Mouse (Mus musculus) MEL-GATA-1-ER (cell line): ENCODE data around the gene Arid3b.

ENCODE experiments used
- DNase-seq: peaks from one replicate; pipeline ENCODE4 v3.0.0-alpha.2; 2012; ENCODE audit warnings: low read depth; ENCODE audit errors: extremely low read depth

The Arid3b gene

DNA sequence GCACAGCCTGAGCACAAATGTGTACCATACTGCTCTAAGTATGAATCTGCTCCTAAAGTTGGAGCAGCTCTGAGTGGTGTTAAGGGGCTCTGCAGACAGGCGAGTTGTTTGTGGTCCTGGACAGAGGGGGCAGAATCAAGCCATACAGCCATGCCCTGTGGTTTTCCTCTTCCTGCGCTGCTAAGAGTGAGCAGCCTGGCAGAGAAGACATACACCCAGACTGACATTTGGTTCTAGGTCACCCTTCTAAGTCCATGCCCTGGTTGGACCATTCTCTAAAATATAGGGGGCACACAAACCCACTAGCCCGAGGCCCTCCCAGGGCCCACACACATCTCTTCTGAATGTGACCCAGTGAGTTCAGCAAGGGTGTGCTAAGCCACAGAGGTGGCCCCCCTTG is 46.9 kb downstream of the Arid3b start:
- DNase-seq = no peak

DNA sequence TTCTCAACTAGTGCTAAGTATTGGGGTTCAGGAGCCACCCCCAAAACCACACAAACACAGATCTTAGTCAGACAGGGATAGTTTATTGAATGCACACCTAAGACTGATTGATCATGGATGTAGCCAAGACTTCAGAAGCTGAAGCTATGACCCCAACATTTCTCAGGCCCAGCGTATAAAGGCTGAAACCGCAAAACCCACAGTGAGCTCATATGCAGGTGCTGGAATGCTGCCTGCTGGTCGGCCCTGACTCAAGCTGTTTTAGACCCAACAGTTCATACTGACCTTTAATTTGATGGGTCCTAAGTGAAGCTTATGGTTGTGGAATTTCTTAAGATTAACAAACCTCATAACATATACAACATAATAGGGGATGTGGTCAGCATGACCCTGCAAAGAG is 53.9 kb downstream of the Arid3b start:
- DNase-seq = no peak

DNA sequence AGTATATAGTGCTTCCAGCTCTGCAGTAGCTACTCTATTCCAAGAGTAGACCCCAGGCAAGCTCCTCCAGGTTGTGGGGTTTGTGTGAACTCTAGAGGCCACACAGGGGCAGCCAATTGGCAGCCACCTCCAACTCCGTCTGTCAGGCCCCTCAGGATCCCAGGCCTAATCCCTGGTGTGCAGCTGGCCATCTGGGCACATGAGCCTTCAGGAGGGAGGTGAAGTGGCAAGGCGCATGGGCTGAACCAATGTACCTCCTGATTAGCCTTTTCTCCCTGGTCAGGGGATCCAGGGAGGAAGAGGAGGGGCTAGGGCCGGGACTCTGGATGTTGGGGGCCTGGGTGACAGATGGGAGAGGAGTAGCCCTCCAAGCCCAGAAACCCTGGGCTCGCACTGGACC is 60.9 kb downstream of the Arid3b start:
- DNase-seq = no peak

DNA sequence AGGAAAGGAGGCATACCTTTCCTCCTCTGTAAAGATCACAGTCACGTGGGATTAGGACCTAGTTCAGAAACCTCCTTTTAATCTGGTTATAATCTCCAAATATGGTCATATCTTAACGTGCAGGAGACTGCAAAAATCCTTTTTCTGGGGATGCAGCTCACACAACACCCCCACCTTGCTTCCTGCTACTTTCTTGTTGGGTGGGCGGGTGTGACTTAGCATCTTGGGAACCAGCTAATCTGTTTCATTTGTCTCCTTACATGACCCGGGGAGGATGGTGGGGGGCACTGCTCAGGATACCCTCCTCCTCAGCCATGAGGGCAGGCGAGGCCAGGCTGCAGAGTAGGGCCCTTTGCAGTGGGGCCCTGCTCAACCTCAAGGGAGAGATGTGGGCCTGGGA is 61.6 kb downstream of the Arid3b start:
- DNase-seq = no peak

DNA sequence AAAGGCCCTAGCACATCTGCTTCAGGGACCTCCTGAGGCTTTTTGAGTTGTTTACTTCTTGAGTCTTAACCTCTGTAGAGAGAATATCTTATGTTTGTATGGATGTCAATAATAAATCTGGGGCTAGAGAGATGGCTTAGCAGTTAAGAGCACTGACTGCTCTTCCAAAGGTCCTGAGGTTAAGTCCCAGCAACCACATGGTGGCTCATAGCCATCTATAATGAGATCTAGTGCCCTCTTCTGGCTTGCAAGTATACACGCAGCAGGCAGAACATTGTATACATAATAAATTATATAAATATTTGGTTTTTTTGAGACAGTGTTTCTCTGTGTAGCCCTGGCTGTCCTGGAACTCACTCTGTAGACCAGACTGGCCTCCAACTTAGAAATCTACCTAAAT is 62.4 kb downstream of the Arid3b start:
- no peak for DNase-seq

DNA sequence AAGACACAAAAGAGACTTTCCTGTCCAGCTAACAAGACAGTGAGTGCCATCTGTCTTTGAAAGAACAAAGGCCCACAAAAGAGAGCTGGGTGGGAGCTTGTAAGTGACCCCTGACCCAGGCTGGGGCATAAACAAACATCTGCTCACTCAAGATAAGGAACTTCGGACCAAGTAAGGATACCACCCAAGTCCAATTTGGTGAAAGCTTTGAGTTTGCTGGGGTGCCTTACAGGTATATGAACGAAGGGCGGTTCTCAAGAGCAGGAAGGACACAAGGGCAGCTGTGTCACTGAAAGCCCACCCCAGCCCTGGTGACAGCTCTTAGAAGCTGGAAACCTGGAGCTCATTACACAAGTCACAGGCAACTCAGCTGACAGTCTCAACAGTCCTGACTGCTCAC is 62.8 kb downstream of the Arid3b start:
- DNase-seq = no peak

DNA sequence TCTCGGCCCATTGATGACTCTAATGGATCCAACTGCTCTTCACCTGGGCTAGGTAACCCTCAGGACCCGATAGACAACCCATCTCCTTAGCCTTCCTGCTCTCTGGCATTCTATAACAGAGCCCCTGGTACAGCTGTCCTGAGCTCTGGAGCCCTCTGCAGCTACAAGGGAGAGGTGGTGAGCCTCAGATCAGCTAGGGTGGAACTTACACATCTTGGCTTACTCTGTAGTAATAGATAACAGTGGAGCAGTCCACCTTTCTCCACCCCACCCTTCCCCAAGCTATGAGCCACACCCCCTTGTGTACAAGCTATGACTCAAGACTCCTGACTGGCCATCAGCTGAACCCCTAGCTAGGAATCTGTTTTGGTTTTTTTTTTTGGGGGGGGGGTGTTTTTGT is 65.8 kb downstream of the Arid3b start:
- DNase-seq = no peak

DNA sequence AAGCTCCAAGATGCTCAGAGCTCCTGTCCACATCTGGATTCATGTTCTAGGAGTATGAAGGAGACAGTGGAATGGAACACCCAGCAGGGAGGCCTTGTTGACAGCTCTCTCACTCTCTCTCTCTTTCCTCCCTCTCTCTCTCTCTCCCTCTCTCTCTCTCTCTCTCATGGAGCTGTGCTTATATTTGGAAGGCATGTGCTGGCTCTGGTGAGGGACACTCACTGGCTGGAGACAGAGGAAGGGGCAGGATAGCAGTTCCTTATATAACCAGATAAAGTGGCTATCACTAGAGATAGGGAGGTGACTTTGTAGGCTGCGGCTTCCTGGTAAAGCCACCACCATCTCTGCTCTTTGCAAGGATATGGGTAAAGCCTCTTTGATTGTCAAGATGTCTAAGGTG is 66.4 kb downstream of the Arid3b start:
- DNase-seq = no peak

DNA sequence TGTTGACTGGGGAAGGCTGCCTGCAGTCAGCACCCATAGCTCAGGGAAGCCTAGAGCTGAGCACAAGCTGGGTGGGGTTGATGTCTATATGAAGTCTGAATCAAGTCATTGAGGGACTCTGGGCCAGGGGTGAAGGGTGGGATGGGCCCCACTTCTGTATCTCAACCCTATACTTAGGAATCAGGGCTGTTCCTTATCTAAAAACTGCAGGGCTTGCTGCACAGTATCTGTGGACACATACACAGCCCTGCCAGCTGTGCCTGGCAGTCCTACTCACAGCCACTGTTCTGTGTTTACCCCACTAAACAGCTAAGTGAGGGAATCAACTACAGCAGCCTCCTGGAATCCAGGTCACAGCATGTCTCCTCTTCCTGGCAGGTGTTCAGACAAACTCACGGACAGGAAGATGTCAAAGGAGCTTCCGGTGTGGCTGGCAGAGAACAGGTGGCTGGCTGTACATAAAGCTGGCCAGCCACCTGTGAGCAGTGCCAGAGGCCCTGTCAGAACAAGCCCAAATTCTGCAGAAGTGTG is 67.0 kb downstream of the Arid3b start:
- DNase-seq = no peak

DNA sequence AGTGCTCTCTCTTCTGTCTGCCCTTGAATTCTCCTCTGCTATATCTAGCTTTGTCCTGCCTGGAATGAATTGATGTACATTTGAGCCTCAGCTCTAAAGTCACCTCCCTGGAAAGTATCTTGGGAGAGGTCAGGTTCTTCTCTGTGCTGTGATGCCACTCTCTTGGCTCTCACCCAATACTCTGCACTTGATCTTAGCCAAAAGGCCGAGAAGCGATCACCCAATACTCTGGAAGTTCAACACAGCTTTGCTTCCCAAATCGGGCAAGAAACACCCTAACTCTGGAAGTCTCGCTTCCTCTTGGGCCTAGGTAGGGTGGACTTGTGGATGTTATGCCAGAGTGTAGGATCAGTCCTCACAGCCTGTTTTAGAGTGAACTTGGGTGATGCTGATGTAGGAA is 69.4 kb downstream of the Arid3b start:
- no peak for DNase-seq

DNA sequence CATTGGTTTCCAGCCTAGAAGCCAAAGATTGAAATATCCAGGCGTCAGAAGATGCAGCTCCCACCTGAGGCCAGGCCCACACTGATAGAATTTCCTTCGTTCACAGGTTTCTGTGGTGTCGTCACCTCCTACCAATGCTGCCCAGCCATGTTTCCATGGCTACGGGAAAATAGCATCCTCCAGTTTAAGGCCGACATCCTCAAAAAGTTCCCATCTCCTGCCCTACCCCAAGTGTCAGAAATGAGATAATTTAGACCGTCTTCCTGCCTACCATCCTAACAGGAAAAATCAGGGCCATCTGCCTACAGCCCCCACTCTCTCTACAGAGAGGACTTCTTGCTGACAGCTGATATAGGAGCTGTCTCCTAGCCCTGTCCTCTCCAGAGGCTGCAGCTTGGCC is 70.2 kb downstream of the Arid3b start:
- no peak for DNase-seq

DNA sequence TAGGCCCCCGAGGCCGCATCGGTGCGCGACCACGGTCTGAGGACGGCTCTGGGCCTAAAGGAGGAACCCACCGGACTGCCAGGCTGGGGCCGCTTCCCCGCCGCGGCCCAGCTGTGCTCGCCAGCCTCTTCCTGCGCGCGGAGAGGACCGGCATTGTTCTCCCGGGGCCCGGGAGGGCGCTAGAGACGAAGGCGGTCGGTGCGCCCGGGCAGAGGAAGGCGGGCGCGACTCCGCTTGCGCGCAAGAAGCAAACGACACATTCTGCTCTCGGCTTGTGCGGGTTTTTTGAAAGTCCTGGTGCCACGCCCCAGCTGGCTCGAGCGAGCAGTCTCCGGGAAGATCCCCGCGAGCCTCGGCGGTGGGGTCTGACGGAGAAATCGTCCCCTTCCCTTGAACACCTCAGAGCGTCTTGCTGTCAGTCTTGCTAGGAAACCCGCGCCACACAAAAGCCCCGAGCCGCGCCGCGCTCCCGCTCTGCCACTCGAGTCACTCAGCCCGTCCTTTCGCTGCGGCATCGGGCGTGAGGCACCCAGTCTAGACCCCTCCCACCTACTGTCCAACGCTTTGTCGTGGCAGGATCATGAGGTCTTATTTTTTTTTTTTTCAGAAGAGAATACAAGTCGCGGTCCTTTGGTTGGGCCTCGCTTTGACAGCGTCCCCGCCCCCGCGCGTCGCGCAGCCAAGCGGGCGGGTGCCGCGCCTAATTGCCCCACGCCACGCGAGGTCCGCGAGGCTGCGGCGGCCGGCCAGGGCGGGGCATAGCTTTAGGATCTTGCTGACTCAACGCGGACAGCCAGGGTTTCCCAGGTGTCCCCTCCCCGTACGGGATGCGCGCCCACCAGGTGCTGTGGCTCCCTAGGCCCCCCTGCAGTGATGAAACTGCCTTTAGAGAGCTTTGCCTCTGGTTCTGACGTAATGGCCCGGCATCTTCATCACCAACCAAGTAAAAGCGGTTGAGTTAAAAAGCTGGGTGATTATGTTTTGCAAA is 70.9 kb downstream of the Arid3b start, which contains the start of gene Clk3:
Gene Clk3 (minus strand): TSS at position 497 of the 988 bp plus-strand sequence.
- DNase-seq = no peak

DNA sequence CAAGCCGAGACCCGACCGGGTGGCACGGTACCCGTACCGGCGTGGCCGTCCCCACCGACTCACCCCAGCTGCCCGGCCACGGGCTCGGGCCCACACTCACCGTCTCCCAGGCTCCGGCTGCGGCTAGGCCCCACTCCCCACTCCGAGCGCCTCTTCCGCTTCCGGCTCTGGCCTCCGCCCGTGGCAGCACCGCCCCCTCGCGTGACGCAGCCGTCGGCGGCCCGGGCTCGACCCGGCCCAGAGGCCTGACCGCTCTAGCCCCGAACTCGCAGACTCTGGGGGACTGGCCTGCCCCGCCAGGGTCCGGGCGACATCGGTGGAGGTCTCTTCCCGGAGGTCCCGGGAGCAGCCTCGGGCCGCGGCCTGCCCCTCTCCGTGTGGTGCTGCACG is 71.6 kb downstream of the Arid3b start:
- DNase-seq = no peak

DNA sequence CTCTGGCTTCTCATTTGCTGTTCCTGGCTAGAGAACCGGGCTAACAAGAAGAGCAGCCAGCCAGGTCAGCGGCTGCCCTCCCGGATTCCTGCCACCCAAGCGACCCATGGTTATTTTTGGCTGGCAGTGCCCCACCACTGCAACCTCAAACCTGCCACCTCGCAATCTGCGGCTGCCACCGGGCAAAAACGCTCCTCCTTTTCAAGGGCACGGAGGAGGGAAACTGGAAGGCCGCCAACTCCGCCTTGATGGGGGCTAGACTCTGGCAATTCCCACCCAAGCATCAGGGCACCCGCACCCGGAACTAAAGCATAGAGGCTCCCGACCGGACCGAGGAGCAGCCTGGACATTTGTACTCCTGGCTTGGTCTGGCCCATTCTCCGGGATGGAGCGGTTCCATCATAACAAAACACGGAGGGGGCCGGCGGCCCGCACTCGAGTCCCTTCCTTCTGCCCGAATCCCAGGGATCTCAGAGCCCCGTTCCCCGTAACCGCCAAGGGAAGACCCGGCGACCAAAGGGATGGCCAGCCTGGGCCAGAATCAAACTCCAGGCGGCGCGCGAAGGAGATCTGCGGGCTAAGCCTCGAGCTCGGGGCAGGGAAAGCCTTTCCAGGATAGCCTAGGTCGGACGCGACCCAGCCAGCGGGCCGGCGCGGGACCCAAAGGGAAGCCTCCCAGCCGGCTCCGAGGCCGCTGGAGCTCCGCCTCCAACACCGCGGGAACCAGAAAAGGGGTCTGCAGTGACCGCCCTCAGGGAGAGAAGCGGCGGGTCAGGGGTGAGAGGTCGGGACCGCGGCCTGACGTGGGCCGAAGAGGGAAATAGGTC is 72.2 kb downstream of the Arid3b start:
- DNase-seq = no peak

DNA sequence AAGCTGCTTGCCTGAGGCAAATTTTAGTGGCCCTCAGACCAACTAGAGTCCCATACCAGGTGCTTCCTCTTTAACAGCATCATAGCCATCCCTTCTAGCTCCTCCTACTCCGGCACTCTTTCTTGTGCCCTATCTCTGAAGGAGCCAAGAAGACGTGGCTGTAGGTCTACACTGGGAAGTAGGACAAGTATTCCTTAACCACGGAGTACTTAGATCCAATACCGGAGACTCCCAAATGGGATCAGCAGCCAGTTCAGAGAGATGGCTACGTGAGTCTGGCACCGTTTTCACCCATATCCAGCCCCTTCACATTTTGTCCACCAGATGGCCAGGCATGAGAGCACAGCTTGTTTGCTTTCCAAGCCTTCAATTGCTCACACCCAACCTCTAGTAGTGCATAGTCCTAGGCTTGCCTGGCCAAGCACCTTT is 74.0 kb downstream of the Arid3b start:
- DNase-seq = no peak

DNA sequence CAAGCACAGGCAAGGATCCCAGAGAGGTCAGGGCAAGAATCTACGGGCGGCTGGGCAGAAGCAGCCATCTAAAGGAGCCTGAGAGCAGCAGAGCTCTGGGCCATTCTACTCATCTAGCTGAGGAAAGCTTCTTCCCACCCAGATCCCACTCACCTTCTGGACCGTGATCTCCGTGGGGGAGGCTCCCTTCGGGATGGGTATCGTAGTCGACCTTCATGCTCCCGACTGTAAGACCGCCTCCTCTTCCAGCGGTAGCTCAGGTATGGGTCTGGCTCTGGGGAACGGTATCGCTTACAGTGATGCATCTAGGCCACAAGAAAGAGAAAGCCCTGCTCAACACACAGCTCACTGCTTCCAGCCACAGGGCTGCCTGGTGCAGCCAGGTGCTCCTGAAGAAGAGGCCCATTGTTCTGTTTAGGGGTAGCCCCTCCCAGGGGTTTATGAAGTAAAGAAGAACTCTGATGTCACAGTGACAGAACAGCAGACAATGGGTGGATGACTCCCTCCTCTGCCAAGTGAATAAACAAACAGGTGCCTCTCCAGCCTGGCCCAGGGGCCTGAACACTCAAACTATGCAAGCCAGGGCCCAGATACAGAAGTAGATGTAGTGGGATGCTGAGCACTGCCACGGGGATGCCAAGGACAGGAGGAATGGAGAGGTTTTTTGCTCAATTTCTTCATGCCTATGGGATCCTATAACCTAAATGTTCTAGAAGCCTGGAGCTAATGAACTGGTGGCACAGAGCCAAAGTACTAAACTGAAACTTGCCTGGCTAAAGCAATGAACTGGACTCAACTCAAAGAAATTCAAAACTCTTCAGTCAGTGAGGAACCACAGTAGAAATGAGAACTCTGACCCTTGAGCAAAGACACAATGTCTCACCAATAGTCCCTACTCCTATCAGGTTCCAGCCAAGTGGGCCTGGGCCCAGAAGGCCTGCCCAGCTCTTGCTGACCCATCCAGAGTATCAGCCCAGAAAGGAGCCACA is 74.7 kb downstream of the Arid3b start:
- no peak for DNase-seq

DNA sequence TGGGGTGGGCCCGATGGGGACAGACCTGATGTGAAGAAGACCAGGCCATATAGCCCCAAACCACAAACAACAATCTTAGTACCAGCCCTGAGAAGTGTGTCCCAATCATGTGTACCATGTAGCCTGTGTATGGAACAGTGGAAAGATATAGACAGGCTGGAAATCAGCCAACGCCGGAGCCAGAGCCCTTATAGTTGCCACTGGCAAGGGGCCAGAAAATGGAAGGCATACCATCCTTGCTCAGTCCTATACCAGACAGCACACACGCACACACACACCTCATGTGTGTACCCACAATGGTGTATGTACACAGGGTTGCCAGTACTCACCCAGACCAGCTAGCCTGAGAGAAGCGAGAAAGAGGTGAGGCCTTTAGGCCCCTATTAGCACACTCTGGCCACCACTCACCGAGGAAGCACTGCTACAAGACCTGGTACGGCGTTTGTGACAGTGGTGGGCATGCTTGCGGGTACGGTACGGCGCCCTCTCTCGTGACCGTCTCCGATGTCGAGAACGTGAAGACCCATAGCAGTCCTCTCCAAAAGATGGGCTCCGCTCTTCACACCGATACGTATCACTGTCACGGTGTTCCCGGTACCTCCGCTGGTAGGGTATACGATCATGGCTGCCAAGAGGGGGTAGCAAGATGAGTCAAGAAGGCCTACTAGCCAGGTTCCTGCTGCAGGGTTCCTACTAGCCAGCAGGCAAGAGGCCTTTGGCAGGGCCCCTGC is 76.0 kb downstream of the Arid3b start:
- DNase-seq = no peak

DNA sequence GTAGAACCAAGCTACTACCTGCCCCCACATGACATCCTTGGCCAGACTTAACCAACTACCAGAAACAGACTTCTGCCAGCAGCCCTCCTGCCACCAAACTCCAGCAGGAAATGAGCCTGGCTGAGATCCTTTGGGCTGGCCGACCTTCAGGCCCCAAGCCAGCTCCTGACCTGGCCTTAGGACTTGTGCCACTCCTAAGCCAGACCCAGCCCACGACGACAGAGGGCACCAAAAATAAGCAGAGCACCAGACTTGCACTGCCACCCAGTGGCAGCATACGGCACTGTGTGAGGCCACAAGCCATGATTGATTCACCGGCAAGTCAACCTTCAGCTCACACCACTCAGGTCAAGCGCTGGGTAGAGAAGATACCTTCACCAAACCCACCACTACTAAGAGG is 77.3 kb downstream of the Arid3b start:
- no peak for DNase-seq

DNA sequence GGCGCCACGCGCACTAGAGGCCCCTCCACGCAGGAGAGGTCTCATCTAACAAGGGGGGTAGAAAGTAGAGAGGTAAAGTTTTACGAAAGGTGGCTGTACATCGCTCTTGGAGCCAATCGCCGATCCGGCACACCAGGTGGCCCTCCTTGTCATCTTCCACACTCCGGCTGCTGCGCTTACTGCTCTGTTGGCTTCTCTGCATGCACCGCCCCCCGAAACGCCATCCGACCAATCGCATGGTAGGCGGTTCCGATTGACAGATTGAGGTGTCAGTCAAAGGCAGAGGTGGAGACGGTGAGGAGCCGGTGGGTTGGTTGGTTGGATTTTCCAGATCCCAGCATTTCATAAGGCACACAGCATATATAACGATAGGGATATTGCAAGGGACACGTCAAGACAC is 78.1 kb downstream of the Arid3b start:
- DNase-seq = no peak

DNA sequence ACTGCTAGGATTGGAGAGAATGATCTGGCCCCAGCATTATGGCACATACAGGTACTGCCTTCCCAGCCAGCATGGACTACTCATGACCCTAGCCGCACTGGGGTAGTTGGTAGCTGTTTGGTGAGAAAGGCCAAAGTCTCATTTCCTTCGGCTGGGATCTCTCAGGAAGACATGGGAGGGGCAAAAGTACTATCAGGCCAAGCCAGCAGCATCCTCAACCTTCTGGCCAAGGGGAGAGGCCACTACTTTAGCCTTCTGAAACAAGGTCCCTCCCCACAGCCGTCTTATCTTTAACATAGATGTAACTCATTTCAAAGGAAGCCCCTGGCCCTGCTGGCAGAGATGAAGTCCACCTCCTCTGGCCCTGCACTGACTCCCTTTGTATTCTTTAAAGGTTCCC is 79.0 kb downstream of the Arid3b start:
- DNase-seq = no peak
